ENCODE assay signal across 15 mouse cellular contexts in genomic region chr10:40020401-40020800, GRCm38 (mm10). TPM values are rescaled to one million over a fixed set of nuclear protein-coding genes. Genes with fewer than 3 reads are reported as not detected.
"Had no signal": no experiment of that assay in that cellular context is flagged by ENCODE, and none has a peak within 500 bp of the region (broad histone marks: within the 10 kb centered on the region; RNA-seq: fewer than 3 reads in every experiment).

No protein-coding gene starts in this region.

- H3K4me3 ChIP-seq: kidney, embryonic 15.5 days; layer of hippocampus, adult 2 months; limb, embryonic 15.5 days; liver, embryonic 12.5 days; megakaryocyte, embryonic 14.5 days; midbrain, embryonic 12.5 days; neural tube, embryonic 13.5 days; stomach, embryonic 15.5 days had no signal

- H3K9ac ChIP-seq: kidney, embryonic 15.5 days; limb, embryonic 15.5 days; liver, embryonic 12.5 days; lung, embryonic 14.5 days; midbrain, embryonic 12.5 days; neural tube, embryonic 13.5 days; stomach, embryonic 15.5 days had no signal

- ATAC-seq: liver, embryonic 12.5 days; midbrain, embryonic 16.5 days had no signal

- H3K36me3 ChIP-seq: kidney, embryonic 15.5 days; limb, embryonic 15.5 days; liver, embryonic 12.5 days; midbrain, embryonic 12.5 days; neural tube, embryonic 13.5 days; stomach, embryonic 15.5 days had no signal

- H3K4me2 ChIP-seq: kidney, embryonic 15.5 days; limb, embryonic 15.5 days; liver, embryonic 12.5 days; lung, embryonic 14.5 days; midbrain, embryonic 12.5 days; neural tube, embryonic 13.5 days; stomach, embryonic 15.5 days had no signal

- H3K9me3 ChIP-seq: kidney, embryonic 15.5 days; limb, embryonic 15.5 days; liver, embryonic 12.5 days; megakaryocyte, embryonic 14.5 days; midbrain, embryonic 12.5 days; neural tube, embryonic 13.5 days; stomach, embryonic 15.5 days had no signal

- H3K27ac ChIP-seq: kidney, embryonic 15.5 days; layer of hippocampus, adult 2 months; limb, embryonic 15.5 days; liver, embryonic 12.5 days; midbrain, embryonic 12.5 days; neural tube, embryonic 13.5 days; stomach, embryonic 15.5 days had no signal

- DNase-seq: lung, embryonic 14.5 days; lung, postnatal 10 days; lung, postnatal 4 days; retina, postnatal 1 day; right cerebral cortex, postnatal 4 days; thymus, postnatal 4 days had no signal

- H3K27me3 ChIP-seq: stomach, embryonic 15.5 days had no signal

RNA-seq across cellular contexts. Expression of gene Mfsd4b1, which starts 4.7 kb away (rescaled TPM):
- polyA plus RNA-seq: lung, embryonic 14.5 days; midbrain, embryonic 12.5 days had no signal

RNA-seq across cellular contexts. Expression of gene Mfsd4b5, which starts 34.0 kb away (rescaled TPM):
- polyA plus RNA-seq: midbrain, embryonic 16.5 days; neural tube, embryonic 13.5 days had no signal
